Mouse (Mus musculus): ENCODE measurements around the gene Wdr37. TPM values are rescaled to one million over a fixed set of nuclear protein-coding genes. Genes with fewer than 3 reads are reported as not detected.
A peak's percentile ranks its signal among the peaks of the same experiment; 100 is the strongest.

Wdr37 gene
- total and polyA plus RNA-seq, 2 experiments from 2014 or later: 40.7 to 60.1 TPM

DNA sequence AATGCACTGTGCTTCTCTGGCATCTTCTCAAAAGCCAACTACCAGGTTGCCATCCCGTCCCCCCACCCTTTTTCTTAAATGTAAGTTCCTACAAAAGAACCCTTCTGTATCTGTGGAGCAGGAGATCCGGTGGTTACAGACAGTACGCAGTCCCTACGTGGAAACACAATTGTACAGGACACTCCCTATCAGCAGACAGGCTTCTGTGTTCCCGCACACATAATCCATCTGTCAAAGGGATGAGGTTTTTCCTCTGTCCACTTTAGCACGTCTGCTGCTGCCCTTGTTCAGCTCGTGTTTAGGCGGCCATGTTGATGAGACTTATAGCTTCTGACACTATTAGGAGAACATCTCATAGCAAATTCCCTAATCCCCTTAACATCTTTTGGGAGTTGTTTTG is 48.2 kb downstream of the Wdr37 start:
- no peak overlapping the region for H3K27ac ChIP-seq (ENCODE audit: low read depth, low read length)
- H3K9ac ChIP-seq (replicated peaks; ENCODE audit: low read length, poor library complexity, severe bottlenecking): no peak overlapping the region
- no peaks in the 10 kb centered on the region for H3K27me3 ChIP-seq (ENCODE audit: insufficient read depth, low read length)
- H3K36me3 ChIP-seq (ENCODE audit: insufficient read depth, low read length): peaks cover 25% of the 10 kb centered on the region
- ATAC-seq (ENCODE audit: low FRiP score): no peak
- 59% methylated on average over 8 of the region's 8 CpGs for WGBS
- no peak overlapping the region for H3K4me2 ChIP-seq (ENCODE audit: low read depth, low read length, poor library complexity, severe bottlenecking)
- H3K4me1 ChIP-seq (ENCODE audit: insufficient read depth, low read length): no peaks in the 10 kb centered on the region
- no peak for TF ChIP-seq CTCF (IDR thresholded peaks at IDR 0.05)
- H3K4me3 ChIP-seq (ENCODE audit: low read depth, low read length): no peak overlapping the region
- peak; percentile 28 for DNase-seq (ENCODE audit: low spot score)
- H3K9me3 ChIP-seq (ENCODE audit: low read length): no peaks in the 10 kb centered on the region

DNA sequence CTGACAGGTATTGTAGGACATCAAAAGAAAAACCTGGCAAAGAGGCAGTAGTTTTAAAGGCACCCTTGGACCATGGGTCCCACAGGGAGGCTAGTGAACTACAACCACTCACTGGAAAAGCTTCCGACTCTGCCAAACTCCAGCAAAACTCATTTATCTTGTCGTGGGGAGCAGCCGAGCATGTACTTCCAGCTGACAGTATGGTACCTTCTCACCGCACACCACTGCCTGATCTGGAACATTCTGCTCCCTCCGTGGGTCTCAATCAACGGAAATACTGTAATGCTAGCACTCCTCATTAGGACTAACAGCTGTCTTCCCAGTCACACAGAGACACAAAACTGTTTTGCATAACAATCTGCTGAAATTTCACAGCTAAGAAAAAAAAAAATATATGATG is 48.6 kb downstream of the Wdr37 start:
- peak; percentile 78 for DNase-seq (ENCODE audit: low spot score)
- Histone ChIP-seq H3K4me1 (ENCODE audit: insufficient read depth, low read length) (no peaks in the 10 kb centered on the region), H3K4me2 (ENCODE audit: low read depth, low read length, poor library complexity, severe bottlenecking) (no peak overlapping the region), H3K4me3 (ENCODE audit: low read depth, low read length) (no peak overlapping the region), H3K36me3 (ENCODE audit: insufficient read depth, low read length) (peaks cover 26% of the 10 kb centered on the region), H3K9ac (replicated peaks; ENCODE audit: low read length, poor library complexity, severe bottlenecking) (no peak overlapping the region), H3K27ac (ENCODE audit: low read depth, low read length) (no peak overlapping the region), H3K9me3 (ENCODE audit: low read length) (no peaks in the 10 kb centered on the region), H3K27me3 (ENCODE audit: insufficient read depth, low read length) (no peaks in the 10 kb centered on the region)
- ATAC-seq (ENCODE audit: low FRiP score): no peak
- 59% methylated on average over 6 of the region's 6 CpGs for WGBS
- TF ChIP-seq CTCF (IDR thresholded peaks at IDR 0.05): no peak

DNA sequence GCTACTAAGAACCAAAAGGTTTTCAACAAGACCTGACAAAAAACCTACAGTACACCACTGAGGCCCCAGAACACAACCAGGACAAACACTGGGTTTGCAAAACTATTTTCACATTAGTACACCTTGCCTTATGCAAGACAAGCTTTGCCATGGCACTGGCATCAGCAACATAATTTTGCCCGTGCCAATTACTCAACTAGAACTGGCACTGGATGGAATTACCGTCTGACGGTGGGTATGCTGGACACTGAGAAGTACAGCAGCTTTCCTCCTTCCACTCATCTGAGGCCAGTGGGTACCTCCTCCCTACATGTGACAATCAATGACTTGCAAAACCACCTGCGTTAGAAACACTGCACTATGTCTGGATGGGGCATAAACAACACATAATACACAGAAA is 49.5 kb downstream of the Wdr37 start:
- ATAC-seq (ENCODE audit: low FRiP score): no peak
- DNase-seq (ENCODE audit: low spot score): no peak
- 91% methylated on average over 4 of the region's 4 CpGs for WGBS
- TF ChIP-seq CTCF (IDR thresholded peaks at IDR 0.05): no peak
- H3K4me2 ChIP-seq (ENCODE audit: low read depth, low read length, poor library complexity, severe bottlenecking): no peak overlapping the region
- no peaks in the 10 kb centered on the region for H3K27me3 ChIP-seq (ENCODE audit: insufficient read depth, low read length)
- no peak overlapping the region for H3K9ac ChIP-seq (replicated peaks; ENCODE audit: low read length, poor library complexity, severe bottlenecking)
- H3K4me3 ChIP-seq (ENCODE audit: low read depth, low read length): no peak overlapping the region
- no peaks in the 10 kb centered on the region for H3K9me3 ChIP-seq (ENCODE audit: low read length)
- peaks cover 25% of the 10 kb centered on the region for H3K36me3 ChIP-seq (ENCODE audit: insufficient read depth, low read length)
- H3K4me1 ChIP-seq (ENCODE audit: insufficient read depth, low read length): no peaks in the 10 kb centered on the region
- H3K27ac ChIP-seq (ENCODE audit: low read depth, low read length): no peak overlapping the region

DNA sequence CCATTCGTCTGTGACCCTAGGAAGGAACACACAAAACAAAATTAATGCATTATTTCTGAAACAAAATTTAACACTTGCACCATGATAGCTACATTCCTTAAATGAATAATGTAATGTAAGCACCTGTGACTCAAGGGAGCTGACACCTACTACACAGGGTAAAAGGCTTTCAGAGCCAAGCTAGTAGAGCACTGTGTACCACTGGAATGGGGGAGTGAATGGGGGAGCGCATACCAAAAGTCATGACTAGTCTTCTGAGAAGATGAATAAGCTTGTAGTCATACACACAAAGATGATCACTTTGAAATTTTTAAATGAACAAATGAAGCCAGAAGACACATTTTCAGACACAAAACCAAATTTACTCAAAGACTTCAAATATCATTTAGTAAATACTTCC is 65.8 kb downstream of the Wdr37 start:
- Histone ChIP-seq H3K4me3 (ENCODE audit: low read depth, low read length) (no peak overlapping the region), H3K4me1 (ENCODE audit: insufficient read depth, low read length) (no peaks in the 10 kb centered on the region), H3K27me3 (ENCODE audit: insufficient read depth, low read length) (no peaks in the 10 kb centered on the region), H3K27ac (ENCODE audit: low read depth, low read length) (no peak overlapping the region), H3K36me3 (ENCODE audit: insufficient read depth, low read length) (peaks cover 12% of the 10 kb centered on the region; the same call in 1 of the 2 replicates), H3K4me2 (ENCODE audit: low read depth, low read length, poor library complexity, severe bottlenecking) (no peak overlapping the region), H3K9ac (replicated peaks; ENCODE audit: low read length, poor library complexity, severe bottlenecking) (no peak overlapping the region), H3K9me3 (ENCODE audit: low read length) (no peaks in the 10 kb centered on the region)
- no peak for DNase-seq (ENCODE audit: low spot score)
- 99% methylated on average over 2 of the region's 2 CpGs for WGBS
- no peak for TF ChIP-seq CTCF (IDR thresholded peaks at IDR 0.05)
- ATAC-seq (ENCODE audit: low FRiP score): no peak

DNA sequence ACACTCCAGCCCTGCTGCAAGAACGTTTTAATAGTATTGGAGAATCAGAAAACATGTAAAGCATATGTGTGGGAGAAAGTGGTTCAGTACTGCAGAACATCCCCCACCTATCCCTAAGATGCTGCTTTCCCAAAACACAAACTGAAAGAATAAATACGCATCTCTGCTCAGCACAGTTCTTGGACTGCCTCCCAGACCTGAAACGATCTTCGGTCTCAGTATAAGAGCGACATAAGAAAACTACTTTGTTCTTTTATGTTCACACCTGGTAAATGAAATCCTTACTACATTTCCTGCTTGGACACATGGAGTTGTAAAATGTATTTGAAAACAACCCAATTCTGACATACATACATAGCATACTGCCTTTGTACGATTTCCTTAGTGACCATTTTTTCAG is 71.1 kb downstream of the Wdr37 start:
- Histone ChIP-seq H3K4me3 (ENCODE audit: low read depth, low read length) (no peak overlapping the region), H3K27ac (ENCODE audit: low read depth, low read length) (no peak overlapping the region), H3K36me3 (ENCODE audit: insufficient read depth, low read length) (peaks cover 12% of the 10 kb centered on the region; the same call in 1 of the 2 replicates), H3K4me1 (ENCODE audit: insufficient read depth, low read length) (no peaks in the 10 kb centered on the region), H3K27me3 (ENCODE audit: insufficient read depth, low read length) (no peaks in the 10 kb centered on the region), H3K4me2 (ENCODE audit: low read depth, low read length, poor library complexity, severe bottlenecking) (no peak overlapping the region), H3K9ac (replicated peaks; ENCODE audit: low read length, poor library complexity, severe bottlenecking) (no peak overlapping the region), H3K9me3 (ENCODE audit: low read length) (no peaks in the 10 kb centered on the region)
- DNase-seq (ENCODE audit: low spot score) (no peak), ATAC-seq (ENCODE audit: low FRiP score) (no peak)
- WGBS: 80% methylated on average over 6 of the region's 6 CpGs
- no peak for TF ChIP-seq CTCF (IDR thresholded peaks at IDR 0.05)

DNA sequence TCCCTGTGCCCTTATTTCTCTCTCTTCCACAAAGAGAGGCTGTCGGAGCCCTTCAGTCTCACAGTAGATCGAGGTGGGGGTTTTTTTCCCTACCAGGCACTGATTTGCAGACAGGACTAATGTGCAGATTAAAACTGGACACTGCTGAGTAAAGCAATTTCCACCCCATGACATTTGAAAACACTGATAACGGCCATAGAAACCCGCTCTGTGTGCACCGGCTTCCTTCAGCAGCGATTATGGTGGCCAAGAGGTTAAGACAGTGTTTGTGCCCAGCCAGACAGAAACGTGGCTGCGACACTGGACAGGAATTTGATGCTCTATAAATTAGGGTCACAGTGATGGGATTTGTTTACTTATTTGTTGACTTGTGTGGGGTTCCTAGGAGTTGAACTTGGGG is 78.5 kb downstream of the Wdr37 start:
- no peak overlapping the region for H3K4me2 ChIP-seq (ENCODE audit: low read depth, low read length, poor library complexity, severe bottlenecking)
- WGBS: 71% methylated on average over 8 of the region's 8 CpGs
- no peaks in the 10 kb centered on the region for H3K27me3 ChIP-seq (ENCODE audit: insufficient read depth, low read length)
- no peak overlapping the region for H3K9ac ChIP-seq (replicated peaks; ENCODE audit: low read length, poor library complexity, severe bottlenecking)
- H3K27ac ChIP-seq (ENCODE audit: low read depth, low read length): no peak overlapping the region
- TF ChIP-seq CTCF (IDR thresholded peaks at IDR 0.05): no peak
- no peak overlapping the region for H3K4me3 ChIP-seq (ENCODE audit: low read depth, low read length)
- H3K9me3 ChIP-seq (ENCODE audit: low read length): no peaks in the 10 kb centered on the region
- no peaks in the 10 kb centered on the region for H3K36me3 ChIP-seq (ENCODE audit: insufficient read depth, low read length)
- H3K4me1 ChIP-seq (ENCODE audit: insufficient read depth, low read length): no peaks in the 10 kb centered on the region
- DNase-seq (ENCODE audit: low spot score) (no peak), ATAC-seq (ENCODE audit: low FRiP score) (no peak)
